Mouse (Mus musculus) neutrophil, adult 5-6 weeks (primary cell): Measurements from ENCODE around the gene Hoxb7. TPM values are rescaled to one million over a fixed set of nuclear protein-coding genes. Genes with fewer than 3 reads are reported as not detected.

Experiments used
- ATAC-seq: fragments of 151-379, 151-347 bp; 2 replicates; pipeline ENCODE4 v1.8.0; 2017; ENCODE audit warnings: mild to moderate bottlenecking, moderate TSS enrichment; ENCODE audit not compliant: insufficient number of reproducible peaks, poor library complexity, low FRiP score, severe bottlenecking; ENCODE audit errors: extremely low read depth
- total RNA-seq: library from RNA; stranded (forward); fragments of 200-1000 nt; gene quantifications from 2 replicates; pipeline ENCODE4 v1.2.3, GENCODE M21; 2017

Gene Hoxb7
- total RNA-seq, 1 experiment from 2014 or later: not detected

DNA sequence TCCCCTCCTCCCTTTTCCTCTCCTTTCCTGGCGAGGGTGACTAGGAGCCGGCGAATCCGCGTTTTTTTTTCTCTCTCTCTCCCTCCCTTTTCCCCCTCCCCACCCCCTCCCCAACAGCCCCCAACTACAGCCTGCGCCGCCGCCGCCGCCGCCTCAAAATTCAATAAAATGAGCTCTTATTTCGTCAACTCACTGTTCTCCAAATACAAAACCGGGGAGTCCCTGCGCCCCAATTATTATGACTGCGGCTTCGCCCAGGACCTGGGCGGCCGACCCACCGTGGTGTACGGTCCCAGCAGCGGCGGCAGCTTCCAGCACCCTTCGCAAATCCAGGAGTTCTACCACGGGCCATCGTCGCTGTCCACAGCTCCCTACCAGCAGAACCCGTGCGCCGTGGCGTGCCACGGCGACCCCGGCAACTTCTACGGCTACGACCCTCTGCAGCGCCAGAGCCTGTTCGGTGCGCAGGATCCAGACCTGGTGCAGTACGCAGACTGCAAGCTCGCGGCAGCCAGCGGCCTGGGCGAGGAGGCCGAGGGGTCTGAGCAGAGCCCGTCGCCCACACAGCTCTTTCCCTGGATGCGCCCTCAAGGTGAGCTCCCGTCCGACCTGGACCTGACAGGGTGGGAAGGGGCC is 3.5 kb upstream of the Hoxb7 start:
- ATAC-seq: no peak

DNA sequence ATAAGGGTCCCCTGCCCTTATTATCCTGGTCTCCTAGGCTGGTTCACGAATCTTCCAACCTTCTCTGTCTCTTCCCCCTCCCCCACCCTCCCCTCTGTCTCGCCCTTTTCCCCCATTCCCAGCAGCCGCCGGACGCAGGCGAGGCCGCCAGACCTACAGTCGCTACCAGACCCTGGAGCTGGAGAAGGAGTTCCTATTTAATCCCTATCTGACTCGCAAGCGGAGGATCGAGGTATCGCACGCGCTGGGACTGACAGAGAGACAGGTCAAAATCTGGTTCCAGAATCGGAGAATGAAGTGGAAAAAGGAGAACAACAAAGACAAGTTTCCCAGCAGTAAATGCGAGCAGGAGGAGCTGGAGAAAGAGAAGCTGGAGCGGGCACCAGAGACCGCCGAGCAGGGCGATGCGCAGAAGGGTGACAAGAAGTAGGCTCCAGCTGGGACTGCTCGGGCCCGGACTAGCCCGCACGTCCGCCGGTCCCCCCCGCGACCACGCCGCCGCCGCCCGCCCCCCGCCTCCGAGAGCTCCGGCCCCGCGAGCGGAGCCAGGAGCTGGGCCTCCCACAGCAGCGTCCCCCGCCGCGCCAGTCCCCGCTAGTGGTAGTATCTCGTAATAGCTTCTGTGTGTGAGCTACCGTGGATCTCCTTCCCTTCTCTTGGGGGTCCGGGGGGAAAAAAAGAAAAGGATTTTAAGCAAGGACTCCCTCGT is 2.2 kb upstream of the Hoxb7 start:
- ATAC-seq: peak; percentile 40; the same call in 1 of the 2 replicates

- ATAC-seq: no peak
These were observed 1.4 kb upstream of the Hoxb7 start for GRCm38 (mm10) chr11:96284774-96285734.

GRCm38 (mm10) chr11:96286739-96287385 is 439 bp downstream of the Hoxb7 start:
- no peak for ATAC-seq

GRCm38 (mm10) chr11:96287411-96287810 is 988 bp downstream of the Hoxb7 start:
- ATAC-seq: no peak

- no peak for ATAC-seq
These were observed 2.2 kb downstream of the Hoxb7 start for GRCm38 (mm10) chr11:96288455-96289221.

DNA sequence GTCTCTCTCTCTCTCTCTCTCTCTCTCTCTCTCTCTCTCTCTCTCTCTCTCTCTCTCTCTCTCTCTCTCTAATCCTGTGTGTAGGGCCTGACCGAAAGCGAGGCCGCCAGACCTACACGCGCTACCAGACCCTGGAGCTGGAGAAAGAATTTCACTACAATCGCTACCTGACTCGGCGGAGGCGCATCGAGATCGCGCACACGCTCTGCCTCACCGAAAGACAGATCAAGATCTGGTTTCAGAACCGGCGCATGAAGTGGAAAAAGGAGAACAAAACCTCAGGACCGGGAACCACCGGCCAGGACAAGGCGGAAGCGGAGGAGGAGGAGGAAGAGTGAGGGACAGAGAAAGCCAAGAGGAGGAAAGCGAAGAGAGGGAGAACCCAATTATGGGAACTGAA is 2.9 kb downstream of the Hoxb7 start:
- ATAC-seq: no peak

DNA sequence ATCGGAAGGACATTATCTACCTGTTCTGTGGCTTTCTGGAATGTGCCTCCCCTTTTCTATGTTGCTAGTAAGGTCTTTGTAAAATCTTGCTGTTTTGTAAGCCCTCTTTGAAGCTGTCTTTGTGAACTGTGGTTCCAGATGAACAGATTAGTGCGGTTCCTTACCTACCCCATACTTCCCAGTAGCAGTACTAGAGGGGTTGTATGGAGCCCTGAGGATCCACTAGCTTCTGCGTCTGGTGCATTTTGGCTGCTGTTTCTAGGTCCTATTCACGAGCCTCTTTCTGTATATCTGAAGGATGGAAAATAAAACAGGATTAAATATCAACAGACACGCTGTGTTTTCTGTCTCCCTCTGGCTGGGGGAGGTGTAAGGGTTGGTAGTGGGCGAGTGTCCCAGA is 3.4 kb downstream of the Hoxb7 start:
- ATAC-seq: no peak

DNA sequence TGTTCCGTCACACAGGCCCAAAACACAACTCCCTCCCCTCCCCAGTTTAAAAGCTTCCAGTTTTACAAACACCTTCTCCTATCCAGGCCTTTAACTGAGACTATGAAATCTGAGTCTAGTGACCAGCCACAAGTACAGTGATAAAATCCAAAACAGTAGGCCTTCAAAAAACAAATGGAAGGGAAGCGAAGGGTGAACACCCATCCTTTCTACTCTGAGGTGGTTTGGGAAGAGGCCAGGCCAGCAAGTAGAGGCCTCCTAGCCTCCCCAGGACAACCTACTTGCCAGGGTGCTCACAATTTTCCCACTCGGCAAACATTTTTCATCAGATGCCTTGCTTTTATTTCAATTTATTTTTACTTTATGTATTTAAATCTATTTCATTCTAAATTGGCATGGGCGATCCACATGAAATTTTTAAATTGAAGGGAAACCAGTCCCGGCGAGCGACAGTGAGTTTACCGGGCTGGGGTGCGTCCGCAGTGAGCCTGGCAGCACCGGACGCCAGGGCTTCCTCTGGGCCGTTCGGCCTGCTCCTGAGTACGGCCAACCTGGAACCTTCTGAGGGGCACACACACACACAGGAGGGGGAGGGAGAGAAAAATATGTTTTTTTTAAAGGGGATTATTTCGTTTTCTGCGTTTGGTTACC is 4.4 kb downstream of the Hoxb7 start:
- no peak for ATAC-seq

DNA sequence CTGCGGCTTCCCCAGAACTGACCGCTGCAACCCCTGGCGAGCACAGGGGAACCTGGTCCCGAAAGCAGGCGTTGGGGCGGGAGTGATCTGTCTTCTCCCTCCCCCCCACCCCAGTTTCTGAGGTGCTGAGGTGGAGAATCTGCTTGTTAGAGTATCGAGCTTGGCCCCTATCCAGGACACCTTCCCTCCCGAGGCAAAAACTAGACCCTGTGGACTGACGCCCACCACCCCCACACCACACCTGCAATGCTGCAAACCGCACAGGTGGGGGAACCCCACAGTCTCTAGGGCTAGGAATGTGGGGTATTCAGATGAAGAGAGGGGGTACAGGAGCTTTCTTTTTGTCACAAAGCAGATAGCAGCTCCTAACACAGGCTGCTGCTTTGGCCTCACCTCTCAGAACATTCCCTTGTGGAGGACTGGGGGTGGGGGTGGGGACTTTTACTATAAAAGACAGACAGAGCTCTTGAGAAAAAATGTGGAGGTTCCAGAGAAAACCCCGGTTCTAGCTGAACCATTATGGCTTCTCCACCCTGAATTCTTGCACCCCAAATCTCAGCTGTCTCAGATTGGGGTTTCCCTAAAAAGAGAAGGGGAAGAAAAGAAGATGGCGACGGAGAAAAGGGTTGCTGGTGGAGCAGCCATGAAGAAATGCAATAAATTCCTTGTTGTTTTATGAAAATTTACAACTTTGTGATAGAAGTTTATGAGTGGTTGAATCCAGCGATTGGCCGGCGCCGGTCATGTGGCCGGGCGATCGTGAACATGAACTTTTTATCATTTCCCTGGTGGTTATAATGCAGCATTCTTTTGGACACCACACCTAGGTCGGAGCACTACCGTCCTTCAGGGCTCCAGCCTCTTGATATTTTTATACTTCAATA is 5.5 kb downstream of the Hoxb7 start, which contains the start of gene Hoxb6:
Gene Hoxb6, plus strand, starts transcription at position 796 of the 884 bp plus-strand sequence.
- no peak for ATAC-seq

- ATAC-seq: no peak
These were observed 6.3 kb downstream of the Hoxb7 start for GRCm38 (mm10) chr11:96292565-96293301.

GRCm38 (mm10) chr11:96293302-96293921 is 7.0 kb downstream of the Hoxb7 start:
- no peak for ATAC-seq

GRCm38 (mm10) chr11:96294245-96295091 is 8.0 kb downstream of the Hoxb7 start:
- ATAC-seq: peak; percentile 68

DNA sequence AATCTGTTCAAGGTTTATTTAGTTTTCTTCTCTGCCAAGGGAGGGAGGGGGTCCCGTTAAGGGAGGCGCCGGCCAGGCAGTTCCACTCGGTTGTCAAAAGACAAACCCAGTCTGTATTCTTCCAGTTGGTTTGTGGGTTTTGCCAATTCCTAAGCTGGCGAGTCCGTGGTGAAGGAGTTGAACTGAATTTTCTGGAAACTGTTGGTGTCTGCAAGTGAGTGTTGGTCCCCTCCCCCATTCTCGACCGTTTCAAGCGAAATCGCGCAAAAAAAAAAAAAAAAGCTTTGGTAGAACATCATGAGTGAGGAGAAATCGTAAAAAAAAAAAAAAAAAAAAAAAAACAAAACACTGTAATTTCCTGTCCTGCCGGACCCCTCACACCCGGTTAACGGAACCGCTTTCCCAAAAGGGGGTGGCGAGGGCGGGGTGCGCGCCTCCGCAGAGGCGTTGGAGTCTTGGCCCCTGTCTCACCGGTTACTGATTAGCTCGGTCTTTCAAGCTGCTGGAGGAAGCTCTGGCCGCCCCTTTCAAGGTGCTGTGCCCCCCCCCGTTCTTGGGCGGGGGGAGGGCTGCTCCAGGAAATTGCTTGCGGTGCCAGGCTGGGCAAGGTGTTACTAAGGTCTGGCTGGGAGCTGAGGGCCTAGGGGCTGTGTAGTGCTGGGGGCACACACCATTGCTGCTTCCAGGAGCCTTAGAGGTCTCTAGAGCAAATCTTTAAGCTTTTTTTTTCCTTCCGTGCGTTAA is 8.8 kb downstream of the Hoxb7 start:
- no peak for ATAC-seq
